Mouse (Mus musculus) C2C12 (cell line): ENCODE data around the gene Bicc1. TPM values are rescaled to one million over a fixed set of nuclear protein-coding genes. Genes with fewer than 3 reads are reported as not detected.

ENCODE experiments used
- H3K27me3 ChIP-seq: one replicate; pipeline ENCODE4 v1.6.1; 2011; ENCODE audit not compliant: control insufficient read depth, insufficient read depth, insufficient read length
- H3K36me3 ChIP-seq: one replicate; pipeline ENCODE4 v1.6.1; 2011; ENCODE audit not compliant: control insufficient read depth, insufficient read depth
- H3K4me3 ChIP-seq: one replicate; pipeline ENCODE4 v1.5.1; 2011; ENCODE audit warnings: mild to moderate bottlenecking, control low read depth; ENCODE audit not compliant: poor library complexity, insufficient read depth, severe bottlenecking
- H3K79me2 ChIP-seq: one replicate; pipeline ENCODE4 v1.6.1; 2011; ENCODE audit not compliant: control insufficient read depth, insufficient read depth
- H3K79me3 ChIP-seq: one replicate; pipeline ENCODE4 v1.6.1; 2011; ENCODE audit warnings: low read depth, control low read depth
- H3ac ChIP-seq: one replicate; pipeline ENCODE3; 2011; ENCODE audit warnings: low read depth; ENCODE audit not compliant: control insufficient read depth, insufficient read length
- CEBPB ChIP-seq: IDR thresholded peaks from one replicate; pipeline ENCODE4 v1.6.1; 2011; ENCODE audit warnings: low read depth, mild to moderate bottlenecking, control low read depth, moderate library complexity
- CTCF ChIP-seq: IDR thresholded peaks from one replicate; pipeline ENCODE4 v1.5.1; 2011; ENCODE audit not compliant: control insufficient read depth, insufficient read depth, insufficient read length
- FOSL1 ChIP-seq: IDR thresholded peaks from one replicate; pipeline ENCODE4 v1.8.0; 2011; ENCODE audit warnings: mild to moderate bottlenecking, low read length; ENCODE audit not compliant: poor library complexity, insufficient read depth, severe bottlenecking
- MAX ChIP-seq: IDR thresholded peaks from one replicate; pipeline ENCODE4 v1.6.1; 2011; ENCODE audit warnings: mild to moderate bottlenecking, control low read depth
- MYOD1 ChIP-seq: IDR thresholded peaks from one replicate; pipeline ENCODE4 v1.6.1; 2011; ENCODE audit warnings: low read depth; ENCODE audit not compliant: control insufficient read depth, insufficient read length
- MYOG ChIP-seq: IDR thresholded peaks from one replicate; pipeline ENCODE4 v1.6.1; 2011; ENCODE audit not compliant: control insufficient read depth, insufficient read length; ENCODE audit errors: extremely low read depth
- USF1 ChIP-seq: IDR thresholded peaks from one replicate; pipeline ENCODE4 v1.6.1; 2011; ENCODE audit warnings: low read depth, mild to moderate bottlenecking, control low read depth, moderate library complexity
- long read RNA-seq, 2 experiments: library from polyadenylated mRNA; unstranded; transcript quantifications; one replicate each; pipeline ENCODE4 v2.0.0; 2019 to 2020
- polyA plus RNA-seq: library from polyadenylated mRNA; unstranded; fragments of >200 nt; fragmentation: generic; extraction: Trizol; gene quantifications from one replicate; pipeline ENCODE4 v1.2.1, GENCODE M21; 2012; ENCODE audit warnings: missing spikeins

The Bicc1 gene
- 4.0 TPM for polyA plus RNA-seq
- long read RNA-seq, experiment 1, partial matches to known transcripts, result 0 of 2 reads
- long read RNA-seq, experiment 1, other reads (novel, unspliced or antisense), result 2 of 2 reads
- long read RNA-seq, experiment 2, full-length matches to known transcripts, result 3 of 4 reads
- long read RNA-seq, experiment 2, partial matches to known transcripts, result 1 of 4 reads
- long read RNA-seq, experiment 2, other reads (novel, unspliced or antisense), result 0 of 4 reads

GRCm38 (mm10) chr10:71159676-71160235, at the start of gene Bicc1:
TSS of gene Bicc1 (minus strand) at chr10:71159700.
- no peak for TF ChIP-seq CTCF
- TF ChIP-seq MYOD1, result no peak
- TF ChIP-seq USF1, result no peak
- TF ChIP-seq CEBPB, result no peak
- TF ChIP-seq FOSL1, result no peak
- no peak for TF ChIP-seq MAX
- TF ChIP-seq MYOG, result no peak
- H3K36me3 ChIP-seq, result no peaks in the 10 kb centered on the region
- H3K79me2 ChIP-seq, result no peaks in the 10 kb centered on the region
- no peaks in the 10 kb centered on the region for H3K79me3 ChIP-seq
- H3K27me3 ChIP-seq, result no peaks in the 10 kb centered on the region
- peak within 1 kb of the TSS; percentile 65 for H3ac ChIP-seq
- peak within 1 kb of the TSS; percentile 43 for H3K4me3 ChIP-seq

DNA sequence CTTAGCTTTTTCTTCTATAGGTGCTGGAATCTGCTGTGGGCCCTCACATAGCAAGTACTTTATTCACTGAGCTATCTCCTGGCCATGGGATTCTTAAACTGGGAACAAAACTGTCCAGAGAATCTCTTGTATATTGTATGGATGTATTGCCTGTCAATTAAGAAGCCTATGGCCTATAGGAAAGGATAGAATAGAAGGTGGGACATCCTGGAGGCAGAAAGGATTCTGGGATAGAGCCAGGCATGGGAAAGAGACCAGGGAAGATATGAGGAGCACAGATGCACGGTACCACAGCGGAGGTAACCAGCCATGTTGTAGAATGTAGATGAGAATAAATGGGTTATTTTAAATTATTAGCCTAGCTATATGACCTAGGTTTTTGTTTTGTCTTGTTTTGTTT, 42.0 kb upstream of the Bicc1 start:
- Histone ChIP-seq H3ac (no peak overlapping the region), H3K4me3 (no peak overlapping the region), H3K36me3 (no peaks in the 10 kb centered on the region), H3K79me3 (no peaks in the 10 kb centered on the region), H3K79me2 (no peaks in the 10 kb centered on the region), H3K27me3 (no peaks in the 10 kb centered on the region)
- TF ChIP-seq MYOD1 (no peak), MYOG (no peak), CTCF (no peak), MAX (no peak), USF1 (no peak), CEBPB (no peak), FOSL1 (no peak)

DNA sequence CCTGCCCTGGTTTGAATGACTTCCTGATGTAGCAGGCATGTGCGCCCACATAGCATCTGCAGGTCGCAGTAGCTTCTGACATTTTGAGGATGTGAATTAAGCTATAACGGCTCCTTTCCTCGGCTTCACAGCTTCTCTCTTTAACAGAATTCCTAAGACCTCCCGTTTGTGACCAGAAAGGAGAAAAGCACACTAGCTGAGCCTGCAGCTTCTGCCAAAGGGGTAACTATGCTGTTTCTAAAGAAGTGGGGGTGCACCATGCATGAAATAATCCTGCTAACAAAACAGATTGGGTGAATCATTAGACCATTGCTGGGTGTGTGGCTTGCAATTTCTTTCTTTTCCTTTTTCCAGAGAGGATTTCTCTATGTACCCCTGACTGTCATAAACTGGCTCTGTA, 41.5 kb upstream of the Bicc1 start:
- Histone ChIP-seq H3K79me3 (no peaks in the 10 kb centered on the region), H3K36me3 (no peaks in the 10 kb centered on the region), H3ac (no peak overlapping the region), H3K27me3 (no peaks in the 10 kb centered on the region), H3K79me2 (no peaks in the 10 kb centered on the region), H3K4me3 (no peak overlapping the region)
- no peak for TF ChIP-seq MAX
- no peak for TF ChIP-seq CTCF

- Histone ChIP-seq H3K27me3 (no peaks in the 10 kb centered on the region), H3K79me2 (no peaks in the 10 kb centered on the region), H3K36me3 (no peaks in the 10 kb centered on the region), H3K4me3 (no peak overlapping the region), H3ac (no peak overlapping the region), H3K79me3 (no peaks in the 10 kb centered on the region)
- TF ChIP-seq MYOG, result no peak
- peak; percentile 13 for TF ChIP-seq MYOD1
Observed at GRCm38 (mm10) chr10:71198676-71199075, 39.2 kb upstream of the Bicc1 start.

- no peaks in the 10 kb centered on the region for H3K27me3 ChIP-seq
- H3K36me3 ChIP-seq, result no peaks in the 10 kb centered on the region
- H3K4me3 ChIP-seq, result no peak overlapping the region
- no peak overlapping the region for H3ac ChIP-seq
- TF ChIP-seq FOSL1 (no peak), CTCF (no peak), MYOG (no peak), MYOD1 (no peak), USF1 (no peak), MAX (no peak), CEBPB (no peak)
- no peaks in the 10 kb centered on the region for H3K79me2 ChIP-seq
- no peaks in the 10 kb centered on the region for H3K79me3 ChIP-seq
Observed at GRCm38 (mm10) chr10:71197036-71197785, 37.7 kb upstream of the Bicc1 start.
